In genomic region chr7:13038621-13039169, GRCm38 (mm10) we compare ENCODE assay signal across 8 mouse cellular contexts. TPM values are rescaled to one million over a fixed set of nuclear protein-coding genes. Genes with fewer than 3 reads are reported as not detected.
DNase-seq lines count a peak whose midpoint lies in the region; ATAC-seq and TF ChIP-seq lines count a peak whose summit lies in the region.

No protein-coding gene starts in this region.

- H3K4me3 ChIP-seq in heart, embryonic 10.5 days: peak overlapping the region; percentile 85
- peak overlapping the region; percentile 93 for H3K4me3 ChIP-seq in brown adipose tissue, adult 24 weeks (ENCODE audit: insufficient read depth, low read depth, low read length)
- peak overlapping the region; percentile 86 for H3K4me3 ChIP-seq in hindbrain, postnatal 0 days (ENCODE audit: low read length)
- H3K4me3 ChIP-seq in liver, embryonic 15.5 days (replicated peaks): peak overlapping the region; percentile 87
- peak overlapping the region; percentile 51 for H3K4me3 ChIP-seq in stomach, embryonic 14.5 days (ENCODE audit: low read depth, low read length)

- DNase-seq in heart, embryonic 10.5 days (ENCODE audit: low spot score): no peak
- DNase-seq in heart, postnatal 4 days: no peak
- DNase-seq in hindbrain, postnatal 0 days (ENCODE audit: low spot score): peak; percentile 46
- no peak for DNase-seq in adrenal gland, adult (ENCODE audit: inconsistent age in 2 of 2, low spot score in 1 of 2)
- DNase-seq in gastrocnemius, postnatal 4 days (ENCODE audit: low spot score in 2 of 2): no peak

- peaks cover 7% of the 10 kb centered on the region; the same call in 1 of the 2 replicates for H3K9me3 ChIP-seq in heart, embryonic 10.5 days
- H3K9me3 ChIP-seq in hindbrain, postnatal 0 days (ENCODE audit: low read length): no peaks in the 10 kb centered on the region
- no peaks in the 10 kb centered on the region for H3K9me3 ChIP-seq in liver, embryonic 15.5 days (replicated peaks)
- no peaks in the 10 kb centered on the region for H3K9me3 ChIP-seq in stomach, embryonic 14.5 days (ENCODE audit: control insufficient read depth, low read depth, low read length)

- H3K27ac ChIP-seq in heart, embryonic 10.5 days: peak overlapping the region; percentile 100
- peak overlapping the region; percentile 96 for H3K27ac ChIP-seq in brown adipose tissue, adult 24 weeks (replicated peaks; ENCODE audit: low read depth, low read length)
- peak overlapping the region; percentile 100 for H3K27ac ChIP-seq in hindbrain, postnatal 0 days
- H3K27ac ChIP-seq in liver, embryonic 15.5 days (replicated peaks): peak overlapping the region; percentile 98
- H3K27ac ChIP-seq in stomach, embryonic 14.5 days (ENCODE audit: low read length): peak overlapping the region; percentile 100

- peak overlapping the region; percentile 98 for H3K9ac ChIP-seq in hindbrain, postnatal 0 days (replicated peaks; ENCODE audit: low read length)
- H3K9ac ChIP-seq in liver, embryonic 15.5 days: peak overlapping the region; percentile 98
- peak overlapping the region; percentile 93 for H3K9ac ChIP-seq in stomach, embryonic 14.5 days (replicated peaks; ENCODE audit: low read depth, low read length)

- no peak for ATAC-seq in hindbrain, postnatal 0 days
- no peak for ATAC-seq in liver, embryonic 15.5 days (ENCODE audit: insufficient read depth)
- no peak for ATAC-seq in stomach, embryonic 14.5 days (ENCODE audit: insufficient number of reproducible peaks, insufficient read depth, low FRiP score, low read depth)

- TF ChIP-seq CTCF in hindbrain, postnatal 0 days (IDR thresholded peaks at IDR 0.05; ENCODE audit: low read depth): no peak

- H3K4me2 ChIP-seq in hindbrain, postnatal 0 days (ENCODE audit: low read depth, low read length): peak overlapping the region; percentile 62
- peak overlapping the region; percentile 86 for H3K4me2 ChIP-seq in liver, embryonic 15.5 days
- H3K4me2 ChIP-seq in stomach, embryonic 14.5 days (replicated peaks; ENCODE audit: low read depth, low read length): peak overlapping the region; percentile 82

- WGBS in heart, embryonic 10.5 days: 20% methylated on average over 15 of the region's 15 CpGs
- 14% methylated on average over 15 of the region's 15 CpGs for WGBS in hindbrain, postnatal 0 days
- whole genome bisulfite sequencing in liver, embryonic 15.5 days (ENCODE audit: insufficient replicate concordance): 12% methylated on average over 15 of the region's 15 CpGs
- 22% methylated on average over 15 of the region's 15 CpGs for WGBS in stomach, embryonic 14.5 days

- peaks cover 24% of the 10 kb centered on the region for H3K27me3 ChIP-seq in heart, embryonic 10.5 days (ENCODE audit: insufficient read depth, poor library complexity, severe bottlenecking)
- 0 out of 2 replicates have a peak, but pooled peaks cover 3% of the 10 kb centered on the region for H3K27me3 ChIP-seq in hindbrain, postnatal 0 days (ENCODE audit: insufficient read depth, low read length)
- peaks cover 29% of the 10 kb centered on the region for H3K27me3 ChIP-seq in liver, embryonic 15.5 days
- peaks cover 8% of the 10 kb centered on the region; the same call in 1 of the 2 replicates for H3K27me3 ChIP-seq in stomach, embryonic 14.5 days (ENCODE audit: control insufficient read depth, insufficient read depth, low read length)

- H3K36me3 ChIP-seq in heart, embryonic 10.5 days: peaks cover 17% of the 10 kb centered on the region
- H3K36me3 ChIP-seq in hindbrain, postnatal 0 days (ENCODE audit: insufficient read depth, low read length): peaks cover 16% of the 10 kb centered on the region
- peaks cover 19% of the 10 kb centered on the region for H3K36me3 ChIP-seq in liver, embryonic 15.5 days (replicated peaks)
- H3K36me3 ChIP-seq in stomach, embryonic 14.5 days (ENCODE audit: control insufficient read depth, insufficient read depth, low read length): peaks cover 16% of the 10 kb centered on the region

- peaks cover 34% of the 10 kb centered on the region for H3K4me1 ChIP-seq in heart, embryonic 10.5 days
- H3K4me1 ChIP-seq in brown adipose tissue, adult 24 weeks (ENCODE audit: control insufficient read depth, insufficient read depth, insufficient read length, low read length): no peaks in the 10 kb centered on the region; the same call in none of the 2 replicates
- peaks cover 8% of the 10 kb centered on the region for H3K4me1 ChIP-seq in hindbrain, postnatal 0 days (ENCODE audit: insufficient read depth, low read length)
- H3K4me1 ChIP-seq in liver, embryonic 15.5 days (replicated peaks): peaks cover 58% of the 10 kb centered on the region
- peaks cover 32% of the 10 kb centered on the region for H3K4me1 ChIP-seq in stomach, embryonic 14.5 days (ENCODE audit: control insufficient read depth, insufficient read depth, low read length)

RNA-seq across cellular contexts. Expression of gene Ube2m, which starts 0.6 kb away (rescaled TPM):
- polyA plus RNA-seq in heart, embryonic 10.5 days (2016; fragmentation: Nextera tagmentation; extraction: Ambion mirVana): 159 and 189 TPM in 2 replicates
- total RNA-seq in heart, postnatal 4 days (2021): 100 to 1,000 TPM; 193 to 202 TPM
- 258 and 293 TPM in 2 replicates for polyA plus RNA-seq in brown adipose tissue, adult 24 weeks (2012; ENCODE audit: insufficient read depth, insufficient read length, missing spikeins)
- total RNA-seq in hindbrain, postnatal 0 days (2014; rRNA removed): 320 and 345 TPM in 2 replicates
- polyA plus RNA-seq in hindbrain, postnatal 0 days (2015; fragmentation: Nextera tagmentation; extraction: Ambion mirVana): 140 and 153 TPM in 2 replicates
- 64.5 and 72.3 TPM in 2 replicates for polyA plus RNA-seq in liver, embryonic 15.5 days (2015; fragmentation: Nextera tagmentation; extraction: Ambion mirVana)
- polyA plus RNA-seq in stomach, embryonic 14.5 days (2014; fragmentation: Nextera tagmentation; extraction: Ambion mirVana): 56.6 and 59.6 TPM in 2 replicates
- 100 to 1,000 TPM; 163 to 175 TPM for total RNA-seq in gastrocnemius, postnatal 4 days (2021)

RNA-seq across cellular contexts. Expression of gene Chmp2a, which starts 4.1 kb away (rescaled TPM):
- 129 and 142 TPM in 2 replicates for polyA plus RNA-seq in heart, embryonic 10.5 days (2016; fragmentation: Nextera tagmentation; extraction: Ambion mirVana)
- 100 to 1,000 TPM; 114 to 129 TPM for total RNA-seq in heart, postnatal 4 days (2021)
- 194 and 239 TPM in 2 replicates for polyA plus RNA-seq in brown adipose tissue, adult 24 weeks (2012; ENCODE audit: insufficient read depth, insufficient read length, missing spikeins)
- 59.7 and 68.0 TPM in 2 replicates for total RNA-seq in hindbrain, postnatal 0 days (2014; rRNA removed)
- polyA plus RNA-seq in hindbrain, postnatal 0 days (2015; fragmentation: Nextera tagmentation; extraction: Ambion mirVana): 188 and 202 TPM in 2 replicates
- 118 and 120 TPM in 2 replicates for polyA plus RNA-seq in liver, embryonic 15.5 days (2015; fragmentation: Nextera tagmentation; extraction: Ambion mirVana)
- polyA plus RNA-seq in stomach, embryonic 14.5 days (2014; fragmentation: Nextera tagmentation; extraction: Ambion mirVana): 150 and 157 TPM in 2 replicates
- total RNA-seq in gastrocnemius, postnatal 4 days (2021): 100 to 1,000 TPM; 135 to 143 TPM

RNA-seq across cellular contexts. Expression of gene Mzf1, which starts 15.9 kb away (rescaled TPM):
- 2.2 and 3.1 TPM in 2 replicates for polyA plus RNA-seq in heart, embryonic 10.5 days (2016; fragmentation: Nextera tagmentation; extraction: Ambion mirVana)
- total RNA-seq in heart, postnatal 4 days (2021): 1 to 10 TPM; 1.2 TPM
- polyA plus RNA-seq in brown adipose tissue, adult 24 weeks (2012; ENCODE audit: insufficient read depth, insufficient read length, missing spikeins): not detected in 2 replicates
- total RNA-seq in hindbrain, postnatal 0 days (2014; rRNA removed): 9.6 and 11.5 TPM in 2 replicates
- polyA plus RNA-seq in hindbrain, postnatal 0 days (2015; fragmentation: Nextera tagmentation; extraction: Ambion mirVana): 7.7 and 8.7 TPM in 2 replicates
- 0.37 and 0.44 TPM in 2 replicates for polyA plus RNA-seq in liver, embryonic 15.5 days (2015; fragmentation: Nextera tagmentation; extraction: Ambion mirVana)
- 3.1 and 3.4 TPM in 2 replicates for polyA plus RNA-seq in stomach, embryonic 14.5 days (2014; fragmentation: Nextera tagmentation; extraction: Ambion mirVana)
- 1 to 10 TPM; 1.6 to 1.8 TPM for total RNA-seq in gastrocnemius, postnatal 4 days (2021)

RNA-seq across cellular contexts. Expression of gene Zbtb45, which starts 28.9 kb away (rescaled TPM):
- 18.2 and 20.8 TPM in 2 replicates for polyA plus RNA-seq in heart, embryonic 10.5 days (2016; fragmentation: Nextera tagmentation; extraction: Ambion mirVana)
- 10 to 100 TPM; 11.0 to 12.1 TPM for total RNA-seq in heart, postnatal 4 days (2021)
- polyA plus RNA-seq in brown adipose tissue, adult 24 weeks (2012; ENCODE audit: insufficient read depth, insufficient read length, missing spikeins): 2.1 and 4.0 TPM in 2 replicates
- total RNA-seq in hindbrain, postnatal 0 days (2014; rRNA removed): 41.6 and 47.6 TPM in 2 replicates
- 23.9 and 24.6 TPM in 2 replicates for polyA plus RNA-seq in hindbrain, postnatal 0 days (2015; fragmentation: Nextera tagmentation; extraction: Ambion mirVana)
- polyA plus RNA-seq in liver, embryonic 15.5 days (2015; fragmentation: Nextera tagmentation; extraction: Ambion mirVana): 11.8 and 13.3 TPM in 2 replicates
- 21.3 and 21.8 TPM in 2 replicates for polyA plus RNA-seq in stomach, embryonic 14.5 days (2014; fragmentation: Nextera tagmentation; extraction: Ambion mirVana)
- total RNA-seq in gastrocnemius, postnatal 4 days (2021): 10 to 100 TPM; 10.4 to 13.5 TPM

RNA-seq across cellular contexts. Expression of gene Trim28, which starts 39.8 kb away (rescaled TPM):
- 219 and 367 TPM in 2 replicates for polyA plus RNA-seq in heart, embryonic 10.5 days (2016; fragmentation: Nextera tagmentation; extraction: Ambion mirVana)
- 100 to 1,000 TPM; 240 to 249 TPM for total RNA-seq in heart, postnatal 4 days (2021)
- 39.4 and 56.3 TPM in 2 replicates for polyA plus RNA-seq in brown adipose tissue, adult 24 weeks (2012; ENCODE audit: insufficient read depth, insufficient read length, missing spikeins)
- total RNA-seq in hindbrain, postnatal 0 days (2014; rRNA removed): 483 and 563 TPM in 2 replicates
- polyA plus RNA-seq in hindbrain, postnatal 0 days (2015; fragmentation: Nextera tagmentation; extraction: Ambion mirVana): 176 and 184 TPM in 2 replicates
- 75.3 and 89.4 TPM in 2 replicates for polyA plus RNA-seq in liver, embryonic 15.5 days (2015; fragmentation: Nextera tagmentation; extraction: Ambion mirVana)
- polyA plus RNA-seq in stomach, embryonic 14.5 days (2014; fragmentation: Nextera tagmentation; extraction: Ambion mirVana): 386 and 397 TPM in 2 replicates
- total RNA-seq in gastrocnemius, postnatal 4 days (2021): 100 to 1,000 TPM; 232 to 252 TPM
